Mouse (Mus musculus): Measurements from ENCODE around the gene 4930467E23Rik. TPM values are rescaled to one million over a fixed set of nuclear protein-coding genes. Genes with fewer than 3 reads are reported as not detected.
"Not testable (repeated sequence)": the region's sequence is repeated elsewhere in the genome, so short reads cannot be mapped to it uniquely, and the experiment has no call there.

4930467E23Rik gene
- polyA plus RNA-seq (2012; rRNA removed), result not detected in 2 replicates

DNA sequence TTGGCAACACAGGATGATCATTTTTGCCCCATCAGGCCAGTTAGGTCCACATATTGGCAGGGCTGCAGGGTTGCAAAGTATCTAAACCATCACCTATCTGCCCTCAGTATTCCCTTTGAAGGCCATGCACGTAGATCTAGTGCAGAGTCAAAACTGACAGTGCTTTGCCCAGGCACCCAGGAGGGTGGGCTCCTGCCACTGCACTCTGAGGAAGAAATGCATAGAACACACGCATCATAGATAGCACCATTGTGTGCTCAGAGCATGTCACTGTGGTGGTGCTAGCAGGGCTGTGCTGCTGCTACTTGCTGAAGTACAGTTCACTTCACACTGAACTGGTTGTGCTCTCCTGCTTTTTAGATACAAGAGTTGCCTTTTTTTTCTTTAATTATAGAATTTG lies at the start of gene 4930467E23Rik:
Gene 4930467E23Rik (plus strand): TSS at position 301 of the 400 bp plus-strand sequence.
- H3K4me1 ChIP-seq (ENCODE audit: control insufficient read depth, insufficient read depth, insufficient read length); H3K36me3 ChIP-seq (ENCODE audit: control insufficient read depth, insufficient read depth, low read length); H3K27ac ChIP-seq (ENCODE audit: insufficient read depth, low read length); H3K4me3 ChIP-seq (ENCODE audit: extremely low read depth, insufficient read depth, insufficient read length); H3K27me3 ChIP-seq (ENCODE audit: control insufficient read depth, insufficient read depth, low read length); DNase-seq (ENCODE audit: low read depth in 1 of 2, low spot score in 2 of 2): not testable (repeated sequence)
- no CpG with 5 or more reads among the region's 2 CpGs for WGBS

DNA sequence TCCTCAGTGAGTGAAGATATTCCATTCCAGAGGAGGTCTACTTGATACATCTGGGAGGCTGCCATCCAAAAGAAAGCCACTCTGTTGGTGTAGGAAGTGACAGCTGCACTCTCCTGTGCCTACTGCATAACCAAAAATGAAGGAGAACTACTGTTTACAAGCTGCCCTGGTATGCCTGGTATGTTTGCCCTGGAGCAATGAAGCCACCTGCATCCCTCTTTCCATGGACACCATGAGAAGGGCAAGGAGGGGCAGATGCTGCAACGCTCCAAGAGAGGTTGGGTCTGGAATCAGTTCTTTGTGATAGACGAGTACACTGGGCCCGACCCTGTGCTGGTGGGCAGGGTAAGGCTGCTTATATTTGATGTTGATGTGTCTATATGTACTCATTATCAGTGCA lies 47.1 kb upstream of the 4930467E23Rik start:
- H3K4me1 ChIP-seq (ENCODE audit: control insufficient read depth, insufficient read depth, insufficient read length); H3K27me3 ChIP-seq (ENCODE audit: control insufficient read depth, insufficient read depth, low read length); H3K36me3 ChIP-seq (ENCODE audit: control insufficient read depth, insufficient read depth, low read length); H3K27ac ChIP-seq (ENCODE audit: insufficient read depth, low read length); H3K4me3 ChIP-seq (ENCODE audit: extremely low read depth, insufficient read depth, insufficient read length); DNase-seq (ENCODE audit: low read depth in 1 of 2, low spot score in 2 of 2): not testable (repeated sequence)
- WGBS, result 93% methylated on average over 2 of the region's 3 CpGs

DNA sequence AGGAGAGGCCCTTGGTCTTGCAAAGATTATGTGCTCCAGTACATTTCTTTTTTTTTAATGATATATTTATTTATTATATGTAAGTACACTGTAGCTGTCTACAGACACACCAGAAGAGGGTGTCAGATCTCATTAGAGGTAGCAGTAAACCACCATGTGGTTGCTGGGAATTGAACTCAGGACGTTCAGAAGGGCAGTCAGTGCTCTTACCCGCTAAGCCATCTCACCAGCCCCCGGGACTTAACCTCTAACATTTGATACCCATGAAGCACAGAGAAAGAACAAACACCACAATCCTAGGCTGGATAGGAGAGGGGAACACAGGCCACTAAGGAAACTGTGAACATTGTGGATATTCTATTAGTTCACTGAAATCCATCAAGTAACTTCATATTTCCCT lies 43.9 kb upstream of the 4930467E23Rik start:
- not testable (repeated sequence) for H3K27me3 ChIP-seq (ENCODE audit: control insufficient read depth, insufficient read depth, low read length); H3K4me1 ChIP-seq (ENCODE audit: control insufficient read depth, insufficient read depth, insufficient read length); H3K36me3 ChIP-seq (ENCODE audit: control insufficient read depth, insufficient read depth, low read length); DNase-seq (ENCODE audit: low read depth in 1 of 2, low spot score in 2 of 2); H3K27ac ChIP-seq (ENCODE audit: insufficient read depth, low read length); H3K4me3 ChIP-seq (ENCODE audit: extremely low read depth, insufficient read depth, insufficient read length)
- 79% methylated on average over 3 of the region's 3 CpGs for WGBS

DNA sequence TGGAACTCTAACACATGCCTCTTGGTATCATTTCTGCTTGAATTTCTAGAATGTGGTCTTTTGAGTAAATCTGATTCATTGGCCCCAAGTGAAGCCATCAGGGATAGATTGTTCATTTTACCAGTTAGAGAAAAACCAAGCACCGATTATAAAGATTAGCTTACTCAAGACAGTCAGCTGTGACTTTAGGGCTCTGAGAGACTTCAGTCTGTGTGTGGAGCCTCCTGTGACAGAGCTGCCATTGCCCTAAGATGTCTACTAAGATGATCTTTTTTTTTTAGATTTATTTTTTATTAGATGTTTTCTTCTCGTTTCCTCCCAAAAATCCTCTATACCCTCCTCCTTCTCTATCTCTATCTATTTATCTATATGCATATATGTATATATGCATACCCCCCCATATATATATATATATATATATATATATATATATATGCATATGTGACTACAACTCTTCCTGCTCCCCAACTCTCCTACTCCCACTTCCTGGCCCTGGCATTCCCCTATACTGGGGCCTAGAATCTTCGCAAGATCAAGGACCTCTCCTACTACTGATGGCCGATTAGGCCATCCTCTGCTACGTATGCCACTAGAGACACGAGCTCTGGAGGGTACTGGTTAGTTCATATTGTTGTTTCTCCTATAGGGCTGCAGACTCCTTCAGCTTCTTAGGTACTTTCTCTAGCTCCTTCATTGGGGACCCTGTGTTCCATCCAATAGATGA lies 40.4 kb upstream of the 4930467E23Rik start:
- H3K27me3 ChIP-seq (ENCODE audit: control insufficient read depth, insufficient read depth, low read length); H3K4me3 ChIP-seq (ENCODE audit: extremely low read depth, insufficient read depth, insufficient read length); DNase-seq (ENCODE audit: low read depth in 1 of 2, low spot score in 2 of 2); H3K27ac ChIP-seq (ENCODE audit: insufficient read depth, low read length); H3K4me1 ChIP-seq (ENCODE audit: control insufficient read depth, insufficient read depth, insufficient read length); H3K36me3 ChIP-seq (ENCODE audit: control insufficient read depth, insufficient read depth, low read length): not testable (repeated sequence)
- WGBS, result 82% methylated on average over 6 of the region's 6 CpGs

DNA sequence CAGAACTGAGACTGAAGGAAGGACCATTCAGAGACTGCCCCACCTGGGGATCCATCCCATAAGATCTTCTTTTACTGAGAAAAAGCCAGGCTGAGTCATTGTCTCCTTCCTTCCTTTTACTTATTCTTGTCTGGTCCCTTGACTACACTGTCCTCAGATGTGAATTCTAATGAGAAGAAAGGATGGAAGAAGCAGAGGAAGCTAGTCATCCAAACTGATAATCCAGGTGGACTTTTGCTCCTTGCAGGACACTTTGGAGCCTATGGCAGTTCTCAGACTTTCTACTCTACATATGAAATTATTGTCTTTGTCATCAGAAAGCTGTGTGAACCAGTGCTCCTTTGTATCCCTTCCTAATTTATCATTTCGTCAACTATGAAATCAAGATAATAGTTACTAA lies 39.6 kb upstream of the 4930467E23Rik start:
- H3K27ac ChIP-seq (ENCODE audit: insufficient read depth, low read length); H3K4me1 ChIP-seq (ENCODE audit: control insufficient read depth, insufficient read depth, insufficient read length); H3K27me3 ChIP-seq (ENCODE audit: control insufficient read depth, insufficient read depth, low read length); DNase-seq (ENCODE audit: low read depth in 1 of 2, low spot score in 2 of 2); H3K36me3 ChIP-seq (ENCODE audit: control insufficient read depth, insufficient read depth, low read length); H3K4me3 ChIP-seq (ENCODE audit: extremely low read depth, insufficient read depth, insufficient read length): not testable (repeated sequence)
- 90% methylated on average over 1 of the region's 1 CpGs for WGBS

DNA sequence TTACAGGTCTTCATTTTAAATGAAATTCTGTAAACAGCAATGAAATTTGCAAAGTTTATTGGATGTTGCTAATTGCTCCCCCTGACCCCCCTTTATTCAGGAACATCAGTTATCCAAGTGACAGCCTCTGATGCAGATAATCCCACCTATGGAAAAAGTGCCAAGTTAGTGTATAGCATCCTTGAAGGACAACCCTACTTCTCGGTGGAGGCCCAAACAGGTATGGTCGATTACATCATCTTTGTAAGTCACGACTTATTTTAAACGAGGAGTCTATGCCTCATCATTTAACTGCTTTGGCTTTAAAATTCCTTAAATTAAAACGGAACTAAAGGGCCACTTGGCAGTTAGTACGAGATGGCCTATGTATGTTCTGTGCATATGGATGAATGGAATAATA lies 38.0 kb upstream of the 4930467E23Rik start:
- DNase-seq (ENCODE audit: low read depth in 1 of 2, low spot score in 2 of 2); H3K4me3 ChIP-seq (ENCODE audit: extremely low read depth, insufficient read depth, insufficient read length); H3K27ac ChIP-seq (ENCODE audit: insufficient read depth, low read length); H3K4me1 ChIP-seq (ENCODE audit: control insufficient read depth, insufficient read depth, insufficient read length); H3K36me3 ChIP-seq (ENCODE audit: control insufficient read depth, insufficient read depth, low read length); H3K27me3 ChIP-seq (ENCODE audit: control insufficient read depth, insufficient read depth, low read length): not testable (repeated sequence)
- WGBS, result 79% methylated on average over 6 of the region's 6 CpGs

DNA sequence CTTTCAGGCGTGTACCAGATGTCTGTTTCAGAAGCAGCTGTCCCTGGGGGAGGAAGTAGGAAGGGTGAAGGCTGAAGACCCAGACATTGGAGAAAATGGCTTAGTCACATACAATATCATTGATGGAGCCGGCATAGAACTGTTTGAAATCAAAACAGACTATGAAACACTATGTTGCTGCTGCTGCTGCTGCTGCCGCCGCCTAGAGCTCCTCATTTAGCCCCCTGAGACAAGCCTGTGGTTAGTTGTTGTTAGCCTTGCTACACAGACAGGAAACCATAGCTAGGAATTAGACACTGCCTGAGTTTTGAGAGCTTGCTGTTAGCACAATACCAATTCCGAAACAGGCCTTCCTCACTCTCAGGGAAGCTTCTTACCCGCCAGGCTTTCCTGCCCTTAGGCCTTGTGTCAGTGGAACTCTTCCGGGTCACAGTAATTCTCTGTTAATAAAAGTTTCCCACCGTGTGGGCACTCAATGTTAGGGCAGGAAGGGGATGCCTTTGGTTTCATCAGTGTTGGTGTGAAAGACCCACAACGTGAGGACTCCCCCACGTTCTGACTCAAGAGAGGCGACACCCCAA lies 31.8 kb upstream of the 4930467E23Rik start:
- not testable (repeated sequence) for H3K27ac ChIP-seq (ENCODE audit: insufficient read depth, low read length); H3K4me3 ChIP-seq (ENCODE audit: extremely low read depth, insufficient read depth, insufficient read length); DNase-seq (ENCODE audit: low read depth in 1 of 2, low spot score in 2 of 2); H3K4me1 ChIP-seq (ENCODE audit: control insufficient read depth, insufficient read depth, insufficient read length); H3K36me3 ChIP-seq (ENCODE audit: control insufficient read depth, insufficient read depth, low read length); H3K27me3 ChIP-seq (ENCODE audit: control insufficient read depth, insufficient read depth, low read length)
- 82% methylated on average over 11 of the region's 11 CpGs for WGBS

DNA sequence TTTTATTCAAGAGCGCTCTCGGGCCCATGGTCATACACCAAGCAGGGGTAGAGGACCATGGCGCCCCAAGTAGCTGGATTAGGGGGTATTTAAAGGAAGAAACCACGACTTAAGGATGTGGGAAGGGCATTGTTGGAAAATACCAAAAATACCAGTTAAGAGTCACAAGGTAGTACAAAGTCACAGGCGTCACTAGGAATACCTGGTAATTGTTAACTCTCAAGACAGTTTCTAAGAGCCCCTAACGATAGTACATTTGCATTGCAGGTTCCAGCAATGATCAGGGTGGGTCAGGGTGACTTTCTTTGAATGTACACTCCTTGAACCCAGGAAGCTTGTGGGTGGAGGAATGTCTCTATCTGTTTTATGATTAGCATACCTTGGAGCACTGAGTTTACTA lies 31.3 kb upstream of the 4930467E23Rik start:
- H3K27me3 ChIP-seq (ENCODE audit: control insufficient read depth, insufficient read depth, low read length); H3K36me3 ChIP-seq (ENCODE audit: control insufficient read depth, insufficient read depth, low read length); H3K4me3 ChIP-seq (ENCODE audit: extremely low read depth, insufficient read depth, insufficient read length); DNase-seq (ENCODE audit: low read depth in 1 of 2, low spot score in 2 of 2); H3K4me1 ChIP-seq (ENCODE audit: control insufficient read depth, insufficient read depth, insufficient read length); H3K27ac ChIP-seq (ENCODE audit: insufficient read depth, low read length): not testable (repeated sequence)
- 74% methylated on average over 6 of the region's 6 CpGs for WGBS

DNA sequence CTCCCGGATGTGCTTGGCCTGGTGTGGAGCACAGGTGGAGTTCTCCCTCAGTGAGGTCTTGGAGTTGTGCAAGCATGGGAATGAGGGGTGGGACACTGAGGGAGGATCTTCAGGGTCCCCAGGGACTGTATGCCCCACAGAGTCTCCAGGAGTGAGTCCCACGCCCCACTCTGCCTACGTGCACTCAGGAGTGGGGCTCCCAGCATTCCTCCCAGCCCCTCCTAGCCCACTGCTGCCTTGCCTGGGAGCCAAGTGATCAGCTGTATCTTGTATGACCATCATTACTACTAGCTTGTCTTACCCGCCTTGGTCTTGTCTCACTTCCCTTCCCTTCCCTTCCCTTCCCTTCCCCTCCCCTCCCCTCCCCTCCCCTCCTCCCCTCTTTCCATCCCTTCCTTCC lies 30.7 kb upstream of the 4930467E23Rik start:
- peak in 1 of 2 experiments; percentile 65 for DNase-seq (ENCODE audit: low read depth in 1 of 2, low spot score in 2 of 2)
- H3K27me3 ChIP-seq (ENCODE audit: control insufficient read depth, insufficient read depth, low read length); H3K4me3 ChIP-seq (ENCODE audit: extremely low read depth, insufficient read depth, insufficient read length); H3K36me3 ChIP-seq (ENCODE audit: control insufficient read depth, insufficient read depth, low read length); H3K4me1 ChIP-seq (ENCODE audit: control insufficient read depth, insufficient read depth, insufficient read length); H3K27ac ChIP-seq (ENCODE audit: insufficient read depth, low read length): not testable (repeated sequence)
- WGBS, result 77% methylated on average over 4 of the region's 4 CpGs

DNA sequence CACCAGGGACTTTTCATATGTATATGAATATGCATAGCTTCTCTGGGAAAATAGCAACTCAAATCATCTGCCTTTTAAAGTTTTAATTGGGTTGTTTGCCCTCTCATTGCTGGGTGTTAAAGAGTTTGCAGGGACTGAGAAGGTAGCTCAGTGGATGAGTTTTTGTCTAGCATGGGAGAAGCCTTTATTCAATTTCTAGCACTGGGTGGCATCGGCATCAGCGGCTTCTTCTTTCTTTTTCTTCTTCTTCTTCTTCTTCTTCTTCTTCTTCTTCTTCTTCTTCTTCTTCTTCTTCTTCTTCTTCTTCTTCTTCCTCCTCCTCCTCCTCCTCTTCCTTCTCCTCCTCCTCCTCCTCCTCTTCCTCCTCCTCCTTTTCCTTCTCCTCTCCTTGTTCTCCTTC lies 28.1 kb upstream of the 4930467E23Rik start:
- not testable (repeated sequence) for H3K36me3 ChIP-seq (ENCODE audit: control insufficient read depth, insufficient read depth, low read length); H3K27ac ChIP-seq (ENCODE audit: insufficient read depth, low read length); DNase-seq (ENCODE audit: low read depth in 1 of 2, low spot score in 2 of 2); H3K27me3 ChIP-seq (ENCODE audit: control insufficient read depth, insufficient read depth, low read length); H3K4me1 ChIP-seq (ENCODE audit: control insufficient read depth, insufficient read depth, insufficient read length); H3K4me3 ChIP-seq (ENCODE audit: extremely low read depth, insufficient read depth, insufficient read length)
- WGBS, result 90% methylated on average over 2 of the region's 2 CpGs

DNA sequence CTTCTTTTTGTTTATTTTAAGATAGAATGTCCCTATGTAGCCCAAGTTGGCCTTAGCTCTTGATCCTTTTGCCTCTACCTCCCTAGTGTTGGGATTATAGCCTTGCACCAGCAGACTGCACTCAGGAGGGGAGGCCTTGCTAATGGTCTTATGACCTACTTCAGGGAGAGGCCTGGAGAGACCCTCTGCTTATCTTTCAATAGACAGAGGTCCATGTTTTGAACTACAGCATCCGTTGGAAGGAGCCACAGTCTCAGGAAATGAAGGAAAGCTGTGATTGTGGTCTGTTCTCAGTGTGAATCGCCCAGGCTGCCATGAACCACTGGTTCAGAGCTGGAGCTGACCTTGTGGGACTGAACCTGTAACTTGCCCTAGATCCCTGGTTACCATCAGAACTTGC lies 27.1 kb upstream of the 4930467E23Rik start:
- not testable (repeated sequence) for H3K27ac ChIP-seq (ENCODE audit: insufficient read depth, low read length); H3K4me3 ChIP-seq (ENCODE audit: extremely low read depth, insufficient read depth, insufficient read length)
- 59% methylated on average over 2 of the region's 2 CpGs for WGBS

More for the DNA sequence above, 27.1 kb upstream of the 4930467E23Rik start:
- not testable (repeated sequence) for DNase-seq (ENCODE audit: low read depth in 1 of 2, low spot score in 2 of 2); H3K27me3 ChIP-seq (ENCODE audit: control insufficient read depth, insufficient read depth, low read length); H3K36me3 ChIP-seq (ENCODE audit: control insufficient read depth, insufficient read depth, low read length); H3K4me1 ChIP-seq (ENCODE audit: control insufficient read depth, insufficient read depth, insufficient read length)

Data from spleen, adult 2 months (tissue).